Mouse (Mus musculus): ENCODE data around the gene Sidt1. TPM values are rescaled to one million over a fixed set of nuclear protein-coding genes. Genes with fewer than 3 reads are reported as not detected.

The Sidt1 gene
- polyA plus RNA-seq, 2 experiments, result 0.08 TPM; not detected in 1

GRCm38 (mm10) chr16:44289004-44289648, 43.9 kb downstream of the Sidt1 start:
- WGBS (ENCODE audit: insufficient replicate concordance), result 67% methylated on average over 4 of the region's 4 CpGs
- ATAC-seq (ENCODE audit: insufficient read depth) (no peak), DNase-seq (ENCODE audit: low read depth in 3 of 3, low spot score in 3 of 3) (no peak)
- Histone ChIP-seq H3K27me3 (ENCODE audit: control insufficient read depth, insufficient read depth, low read length) (no peaks in the 10 kb centered on the region), H3K4me2 (ENCODE audit: low read depth) (no peak overlapping the region), H3K36me3 (replicated peaks; ENCODE audit: control insufficient read depth, insufficient read depth, low read depth) (no peaks in the 10 kb centered on the region), H3K9ac (replicated peaks) (no peak overlapping the region), H3K9me3 (ENCODE audit: control insufficient read depth, low read length) (no peaks in the 10 kb centered on the region), H3K4me3 (ENCODE audit: insufficient read depth in 1 of 2, low read depth in 2 of 2, low read length in 2 of 2) (no peak overlapping the region), H3K4me1 (replicated peaks; ENCODE audit: control insufficient read depth in 2 of 2, insufficient read depth in 2 of 2, low read length in 1 of 2) (no peaks in the 10 kb centered on the region), H3K27ac (no peak overlapping the region)
- no peak for TF ChIP-seq EP300 (IDR thresholded peaks at IDR 0.05; ENCODE audit: low read depth)
- TF ChIP-seq CTCF (IDR thresholded peaks at IDR 0.05; ENCODE audit: low read depth), result peak; percentile 17; the same call in 1 of the 2 replicates

GRCm38 (mm10) chr16:44287356-44287950, 45.5 kb downstream of the Sidt1 start:
- no peak overlapping the region for H3K9ac ChIP-seq (replicated peaks)
- H3K4me2 ChIP-seq (ENCODE audit: low read depth), result no peak overlapping the region
- TF ChIP-seq EP300 (IDR thresholded peaks at IDR 0.05; ENCODE audit: low read depth) (no peak), CTCF (IDR thresholded peaks at IDR 0.05; ENCODE audit: low read depth) (no peak)
- ATAC-seq (ENCODE audit: insufficient read depth), result no peak
- H3K27me3 ChIP-seq (ENCODE audit: control insufficient read depth, insufficient read depth, low read length), result no peaks in the 10 kb centered on the region
- no peaks in the 10 kb centered on the region for H3K4me1 ChIP-seq (replicated peaks; ENCODE audit: control insufficient read depth in 2 of 2, insufficient read depth in 2 of 2, low read length in 1 of 2)
- no peak overlapping the region for H3K4me3 ChIP-seq (ENCODE audit: insufficient read depth in 1 of 2, low read depth in 2 of 2, low read length in 2 of 2)
- no peak overlapping the region for H3K27ac ChIP-seq
- H3K9me3 ChIP-seq (ENCODE audit: control insufficient read depth, low read length), result no peaks in the 10 kb centered on the region
- WGBS (ENCODE audit: insufficient replicate concordance), result 45% methylated on average over 7 of the region's 7 CpGs
- no peaks in the 10 kb centered on the region for H3K36me3 ChIP-seq (replicated peaks; ENCODE audit: control insufficient read depth, insufficient read depth, low read depth)
- DNase-seq (ENCODE audit: low read depth in 3 of 3, low spot score in 3 of 3), result no peak

GRCm38 (mm10) chr16:44282614-44283325, 50.2 kb downstream of the Sidt1 start:
- Histone ChIP-seq H3K4me1 (replicated peaks; ENCODE audit: control insufficient read depth in 2 of 2, insufficient read depth in 2 of 2, low read length in 1 of 2) (no peaks in the 10 kb centered on the region), H3K9me3 (ENCODE audit: control insufficient read depth, low read length) (no peaks in the 10 kb centered on the region), H3K9ac (replicated peaks) (no peak overlapping the region), H3K27me3 (ENCODE audit: control insufficient read depth, insufficient read depth, low read length) (no peaks in the 10 kb centered on the region), H3K4me2 (ENCODE audit: low read depth) (no peak overlapping the region), H3K4me3 (ENCODE audit: insufficient read depth in 1 of 2, low read depth in 2 of 2, low read length in 2 of 2) (no peak overlapping the region), H3K27ac (no peak overlapping the region), H3K36me3 (replicated peaks; ENCODE audit: control insufficient read depth, insufficient read depth, low read depth) (no peaks in the 10 kb centered on the region)
- no peak for TF ChIP-seq EP300 (IDR thresholded peaks at IDR 0.05; ENCODE audit: low read depth)
- no peak for TF ChIP-seq CTCF (IDR thresholded peaks at IDR 0.05; ENCODE audit: low read depth)
- 55% methylated on average over 5 of the region's 5 CpGs for WGBS (ENCODE audit: insufficient replicate concordance)
- DNase-seq (ENCODE audit: low read depth in 3 of 3, low spot score in 3 of 3) (no peak), ATAC-seq (ENCODE audit: insufficient read depth) (no peak)

GRCm38 (mm10) chr16:44282036-44282435, 51.0 kb downstream of the Sidt1 start:
- H3K4me2 ChIP-seq (ENCODE audit: low read depth), result no peak overlapping the region
- no peaks in the 10 kb centered on the region for H3K36me3 ChIP-seq (replicated peaks; ENCODE audit: control insufficient read depth, insufficient read depth, low read depth)
- no peaks in the 10 kb centered on the region for H3K4me1 ChIP-seq (replicated peaks; ENCODE audit: control insufficient read depth in 2 of 2, insufficient read depth in 2 of 2, low read length in 1 of 2)
- no peak for DNase-seq (ENCODE audit: low read depth in 3 of 3, low spot score in 3 of 3)
- TF ChIP-seq CTCF (IDR thresholded peaks at IDR 0.05; ENCODE audit: low read depth) (no peak), EP300 (IDR thresholded peaks at IDR 0.05; ENCODE audit: low read depth) (no peak)
- 49% methylated on average over 3 of the region's 3 CpGs for WGBS (ENCODE audit: insufficient replicate concordance)
- no peak overlapping the region for H3K9ac ChIP-seq (replicated peaks)
- H3K9me3 ChIP-seq (ENCODE audit: control insufficient read depth, low read length), result no peaks in the 10 kb centered on the region
- H3K27ac ChIP-seq, result no peak overlapping the region
- H3K4me3 ChIP-seq (ENCODE audit: insufficient read depth in 1 of 2, low read depth in 2 of 2, low read length in 2 of 2), result no peak overlapping the region
- ATAC-seq (ENCODE audit: insufficient read depth), result no peak
- H3K27me3 ChIP-seq (ENCODE audit: control insufficient read depth, insufficient read depth, low read length), result no peaks in the 10 kb centered on the region

GRCm38 (mm10) chr16:44280806-44281205, 52.2 kb downstream of the Sidt1 start:
- H3K4me2 ChIP-seq (ENCODE audit: low read depth), result no peak overlapping the region
- no peaks in the 10 kb centered on the region for H3K9me3 ChIP-seq (ENCODE audit: control insufficient read depth, low read length)
- H3K4me1 ChIP-seq (replicated peaks; ENCODE audit: control insufficient read depth in 2 of 2, insufficient read depth in 2 of 2, low read length in 1 of 2), result no peaks in the 10 kb centered on the region
- TF ChIP-seq EP300 (IDR thresholded peaks at IDR 0.05; ENCODE audit: low read depth) (no peak), CTCF (IDR thresholded peaks at IDR 0.05; ENCODE audit: low read depth) (no peak)
- H3K27ac ChIP-seq, result no peak overlapping the region
- no peak for DNase-seq (ENCODE audit: low read depth in 3 of 3, low spot score in 3 of 3)
- no peak for ATAC-seq (ENCODE audit: insufficient read depth)
- no peak overlapping the region for H3K9ac ChIP-seq (replicated peaks)
- WGBS (ENCODE audit: insufficient replicate concordance), result 70% methylated on average over 2 of the region's 2 CpGs
- no peak overlapping the region for H3K4me3 ChIP-seq (ENCODE audit: insufficient read depth in 1 of 2, low read depth in 2 of 2, low read length in 2 of 2)
- no peaks in the 10 kb centered on the region for H3K36me3 ChIP-seq (replicated peaks; ENCODE audit: control insufficient read depth, insufficient read depth, low read depth)
- H3K27me3 ChIP-seq (ENCODE audit: control insufficient read depth, insufficient read depth, low read length), result no peaks in the 10 kb centered on the region

Data from liver, embryonic 14.5 days (tissue).